Mouse (Mus musculus) layer of hippocampus, adult 9-10 months (tissue): Measurements from ENCODE around the gene Mettl8.

Experiments
- DNase-seq: peaks from one replicate; pipeline ENCODE4 v3.0.0; 2022; ENCODE audit warnings: low spot score

Mettl8 gene

DNA sequence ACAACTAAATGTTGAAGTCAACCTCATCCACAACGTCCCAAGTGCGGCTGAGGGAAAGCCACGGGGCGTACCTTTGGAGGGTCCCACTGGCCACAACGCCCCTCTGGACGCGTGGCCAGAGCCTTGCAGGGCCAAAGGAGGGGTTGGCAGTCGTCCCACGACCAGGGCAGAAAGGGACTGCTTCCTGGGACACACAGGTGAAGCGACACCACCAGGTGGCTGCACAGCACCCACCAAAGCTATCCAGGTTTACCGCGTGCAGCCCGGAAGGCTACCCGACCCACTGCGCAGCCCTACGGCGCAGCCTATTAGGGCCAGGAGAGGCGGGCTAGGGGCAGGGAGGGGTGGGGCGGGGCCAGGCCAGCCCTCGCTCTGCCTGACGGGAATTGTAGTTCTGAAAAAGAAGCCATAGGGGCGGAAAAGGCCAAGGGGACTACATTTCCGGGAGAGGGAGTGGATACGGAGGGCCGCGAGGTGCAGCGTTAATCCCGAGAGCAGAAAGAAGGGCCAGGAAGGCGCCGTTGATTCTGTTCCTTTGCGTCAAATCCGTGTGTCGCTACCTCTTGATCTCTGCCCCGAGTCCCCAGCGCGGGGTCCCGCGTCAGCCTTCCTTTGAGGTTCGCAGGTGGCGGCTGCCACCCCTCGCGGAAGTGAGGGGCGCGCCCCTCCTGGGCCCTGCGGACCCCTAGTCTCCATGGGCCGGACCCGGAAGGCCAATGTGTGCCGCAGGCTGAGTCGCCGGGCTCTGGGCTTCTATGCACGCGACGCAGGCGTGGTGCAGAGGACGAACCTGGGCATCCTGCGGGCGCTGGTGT lies at the start of gene Mettl8, which contains the start of gene Dcaf17:
Gene Mettl8, minus strand, starts transcription at position 284 of the 815 bp plus-strand sequence.
Gene Dcaf17, plus strand, starts transcription at position 29 of the 815 bp plus-strand sequence.
- peak; percentile 51 for DNase-seq

DNA sequence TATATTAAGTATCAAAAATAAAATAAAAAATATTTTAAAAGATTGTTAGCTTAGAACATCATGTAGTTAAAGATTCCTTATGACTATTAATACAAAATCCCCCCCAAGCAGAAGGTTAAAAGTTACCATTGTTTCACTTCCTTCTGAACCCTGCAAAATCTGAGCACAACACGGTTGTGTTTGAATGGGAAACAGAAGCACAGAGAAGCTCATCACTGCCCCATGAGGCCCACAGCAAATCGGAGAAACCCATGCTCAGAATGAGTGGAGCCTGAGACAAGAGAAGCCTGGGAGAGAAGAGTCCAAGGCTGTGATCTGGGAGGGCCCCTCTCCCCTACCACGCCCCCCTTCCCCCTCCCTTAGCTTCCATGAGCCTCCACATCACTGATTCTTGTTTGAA lies 49.3 kb upstream of the Mettl8 start:
- no peak for DNase-seq

DNA sequence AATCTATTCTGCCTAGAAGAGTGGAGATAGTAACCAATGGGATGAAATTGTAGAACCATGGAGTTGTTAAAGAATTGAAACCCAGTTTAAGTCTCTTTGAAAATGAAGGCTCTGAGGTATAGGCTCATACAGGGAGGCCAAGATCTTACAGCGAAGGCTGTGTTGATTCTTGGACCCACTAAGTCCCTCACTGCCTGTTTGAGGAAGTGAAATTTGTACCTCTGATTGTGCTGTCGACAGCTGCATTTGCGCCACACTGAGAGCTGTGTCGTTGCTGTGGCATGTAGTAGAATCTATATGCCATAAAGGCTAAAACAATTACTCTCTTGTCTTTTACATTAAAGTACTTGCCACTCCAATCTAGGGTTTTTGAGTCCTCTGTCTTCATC lies 47.9 kb upstream of the Mettl8 start:
- DNase-seq: no peak

DNA sequence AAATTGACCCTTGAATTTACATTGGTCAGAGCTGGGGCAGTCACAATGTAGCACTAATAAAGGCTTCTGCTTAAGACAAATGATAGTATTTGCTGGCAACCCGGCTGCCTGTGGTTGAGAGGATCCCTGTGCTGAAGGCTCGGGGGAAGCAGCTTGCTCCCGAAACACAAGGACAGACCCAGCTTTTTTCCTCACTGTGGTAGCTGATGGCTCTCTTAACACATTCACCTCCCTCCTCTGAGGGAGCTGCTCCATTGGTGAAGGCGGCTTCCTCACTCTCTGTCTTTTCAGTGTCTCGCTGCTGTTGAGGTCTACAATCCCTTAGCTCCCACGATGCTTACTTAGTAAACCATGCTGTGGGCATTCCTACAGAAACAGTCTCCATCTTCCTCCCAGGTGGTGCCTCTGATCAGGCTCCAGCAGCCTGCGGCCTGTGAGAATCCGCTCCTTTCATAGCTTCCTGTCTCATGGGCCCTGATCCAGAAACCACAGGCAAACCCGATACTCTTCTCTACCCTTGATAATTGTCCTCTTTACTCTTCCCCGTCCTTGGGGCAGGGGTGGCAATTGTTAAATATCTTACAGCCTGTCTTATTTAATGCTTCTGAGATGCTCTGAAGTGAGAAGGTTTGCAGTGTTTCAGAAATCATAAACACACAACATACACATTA lies 47.4 kb upstream of the Mettl8 start:
- DNase-seq: no peak

DNA sequence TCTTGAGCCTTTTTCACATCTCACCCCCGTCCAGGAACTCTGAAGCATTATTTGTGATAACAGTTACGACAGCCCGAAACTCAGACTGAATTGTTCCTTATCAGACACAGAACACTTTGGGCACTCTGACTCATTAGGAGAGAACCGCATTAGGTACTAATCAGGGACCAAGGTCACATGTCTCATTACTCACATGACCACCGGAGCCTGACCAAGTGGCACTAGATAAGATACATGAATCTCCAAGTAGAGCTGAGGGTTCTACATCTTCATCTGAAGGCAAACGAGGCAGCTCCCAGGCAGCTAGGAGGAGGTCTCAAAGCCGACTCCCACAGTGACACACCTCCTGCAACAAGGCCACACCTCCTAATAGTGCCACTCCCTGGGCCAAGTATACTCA lies 40.8 kb upstream of the Mettl8 start:
- DNase-seq: no peak

DNA sequence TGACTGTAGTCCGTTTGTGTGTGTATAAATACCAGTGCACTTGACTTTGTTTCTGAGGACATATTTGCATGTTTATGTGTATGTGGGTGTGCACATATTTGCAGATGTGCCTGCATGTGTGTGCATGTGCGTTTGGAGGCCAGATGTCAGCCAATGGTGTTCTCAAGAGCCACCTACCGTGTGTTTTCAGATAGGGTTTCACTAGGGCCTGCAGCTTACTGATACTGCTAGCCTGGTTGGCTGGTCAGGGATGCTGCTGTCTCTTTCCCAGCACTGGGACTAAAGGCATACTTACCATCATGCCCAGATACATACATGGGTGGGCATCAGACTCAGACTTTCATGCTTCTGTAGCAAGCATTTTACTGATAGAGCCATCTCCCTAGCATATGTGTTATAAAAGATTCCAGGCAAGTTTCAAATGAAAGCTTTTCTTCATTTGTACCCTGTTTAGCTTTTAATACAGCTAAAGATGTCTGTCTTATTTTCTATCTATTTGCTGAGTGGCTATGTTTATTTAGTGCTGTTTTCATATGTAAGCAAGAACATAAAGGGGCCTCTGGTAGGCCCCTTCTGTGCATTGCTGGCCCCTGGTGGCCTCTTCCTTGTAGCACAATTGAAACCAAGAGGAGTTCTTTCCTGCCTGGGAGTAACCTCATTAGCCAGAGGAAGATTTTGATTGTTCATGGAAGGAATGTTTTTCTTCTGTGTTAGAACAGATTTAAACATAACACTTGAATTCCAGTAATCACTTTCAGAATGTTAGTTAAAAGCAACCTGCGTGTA lies 35.5 kb upstream of the Mettl8 start:
- no peak for DNase-seq

DNA sequence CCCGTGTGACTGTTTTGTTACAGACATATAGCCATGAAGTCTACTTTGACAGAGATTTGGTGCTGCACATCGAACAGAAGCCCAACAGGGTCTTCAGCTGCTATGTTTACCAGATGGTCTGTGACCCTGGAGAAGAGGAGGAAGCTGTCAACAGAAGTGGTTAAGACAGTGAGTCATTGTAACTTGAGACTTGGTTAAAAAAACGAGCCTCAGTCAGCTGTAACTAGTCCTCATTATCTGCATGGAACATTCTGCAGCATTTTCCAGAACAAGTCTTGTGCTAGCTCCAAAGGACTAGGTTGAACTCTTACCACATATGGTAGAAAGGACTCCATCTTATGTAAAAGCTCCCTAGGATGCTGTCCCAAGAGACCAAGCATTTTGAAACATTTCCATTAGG lies 34.4 kb upstream of the Mettl8 start:
- no peak for DNase-seq

DNA sequence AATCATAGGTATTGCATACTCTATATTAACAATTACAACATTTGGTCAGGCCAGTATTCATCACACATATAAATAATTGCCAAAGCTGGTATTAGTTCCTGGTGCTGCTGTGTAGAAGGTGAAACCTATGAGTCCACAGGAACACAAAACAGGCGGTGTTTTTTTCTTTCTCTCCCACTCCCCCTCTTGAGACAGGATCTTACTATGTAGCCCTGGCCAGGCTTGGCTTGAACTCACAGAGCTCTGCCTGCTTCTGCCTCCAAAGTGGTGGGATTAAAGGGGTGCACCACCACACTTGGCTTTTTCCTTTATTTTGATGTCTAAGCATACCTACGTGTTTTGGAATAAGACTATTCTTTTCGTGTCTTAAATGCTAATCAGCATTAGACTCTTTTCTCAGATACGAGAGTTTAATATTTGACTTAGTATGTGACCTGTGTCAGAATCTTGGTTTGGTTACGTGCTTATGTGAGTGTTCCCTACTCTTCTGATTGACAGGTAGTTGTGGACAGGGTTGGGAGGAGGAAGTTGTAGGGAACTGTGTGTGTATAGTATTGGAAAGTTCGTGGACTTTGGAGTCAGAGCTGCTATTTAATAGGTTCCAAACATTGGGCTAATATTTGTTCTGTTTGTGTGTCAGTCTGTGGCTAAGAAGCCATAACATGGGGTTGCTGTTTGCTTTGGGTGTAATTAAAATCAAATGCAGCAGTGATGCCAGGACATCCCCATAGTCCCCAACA lies 28.2 kb upstream of the Mettl8 start:
- no peak for DNase-seq

DNA sequence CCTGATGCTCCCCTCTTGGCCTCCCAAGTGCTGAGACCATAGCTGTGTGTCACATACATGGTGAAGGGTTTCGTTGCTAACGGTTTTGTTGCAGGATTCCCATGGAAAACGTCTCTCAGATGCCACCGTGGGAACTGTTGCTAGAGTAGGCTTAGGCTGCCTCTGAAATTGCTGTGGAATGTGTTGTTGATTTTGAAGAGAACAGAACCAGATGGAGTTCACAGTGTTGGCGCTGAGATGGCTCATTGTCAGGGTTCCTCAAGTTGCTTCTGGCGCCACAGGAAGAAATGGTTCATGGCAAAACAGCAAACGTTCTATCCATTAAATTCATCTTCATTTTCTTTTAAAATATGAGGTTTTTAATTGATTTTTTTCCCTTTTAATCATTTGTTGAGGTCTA lies 27.0 kb upstream of the Mettl8 start:
- DNase-seq: peak; percentile 48

DNA sequence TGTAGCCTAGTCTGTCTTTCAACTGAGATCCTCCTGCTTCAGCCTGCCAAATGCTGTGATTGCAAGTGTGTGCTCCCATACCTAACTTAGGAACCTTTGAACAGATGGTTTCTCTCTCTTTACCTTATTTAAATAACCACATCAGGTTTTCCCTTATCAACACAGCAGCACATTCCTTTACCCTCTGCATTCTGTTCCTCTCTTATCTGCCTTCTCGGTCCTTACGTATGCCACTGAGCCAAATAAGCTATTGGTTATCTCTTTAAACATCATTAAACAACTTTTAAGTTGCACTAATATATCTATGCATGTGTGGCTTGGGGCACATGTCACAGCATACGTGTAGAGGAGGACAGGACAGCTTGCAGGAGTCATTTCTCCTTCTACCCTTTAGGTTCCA lies 18.4 kb upstream of the Mettl8 start:
- no peak for DNase-seq

DNA sequence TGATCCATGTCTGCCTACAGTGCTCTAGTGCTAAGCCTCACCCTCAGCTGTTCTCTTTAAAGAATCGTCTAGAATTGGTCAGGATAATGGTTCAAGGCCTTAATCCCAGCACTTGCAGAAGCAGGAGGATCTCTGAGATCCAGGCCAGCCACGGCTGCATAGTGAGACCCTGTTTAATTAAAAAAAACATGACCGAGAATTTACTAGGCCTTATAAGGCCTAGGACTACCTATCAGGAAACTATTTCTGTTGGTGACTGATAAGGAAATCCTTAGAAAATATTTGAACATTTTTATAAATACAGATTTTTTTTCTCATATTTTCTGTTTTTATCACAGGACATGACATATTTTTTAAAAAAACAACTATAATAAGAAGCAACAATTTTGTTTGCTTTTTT lies 17.9 kb upstream of the Mettl8 start:
- no peak for DNase-seq

DNA sequence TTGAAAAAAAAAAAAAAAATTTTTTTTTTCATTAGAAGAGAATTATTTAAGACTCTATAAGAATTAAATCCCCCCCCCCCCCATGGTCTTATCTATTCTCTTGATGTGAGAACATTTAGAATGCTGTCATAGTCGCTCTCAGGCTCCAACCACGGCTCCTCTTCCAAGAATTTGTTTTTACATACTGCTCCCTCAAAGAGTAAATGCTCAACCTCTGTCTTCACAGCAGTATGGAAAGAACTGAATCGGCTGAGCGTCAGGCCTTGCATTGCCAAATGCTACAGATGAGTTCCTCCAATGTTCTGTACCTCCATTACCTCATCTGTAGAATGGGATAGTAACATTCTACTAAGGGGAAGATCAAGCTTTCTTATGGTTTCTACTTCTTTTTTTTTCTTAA lies 16.2 kb upstream of the Mettl8 start:
- DNase-seq: no peak

DNA sequence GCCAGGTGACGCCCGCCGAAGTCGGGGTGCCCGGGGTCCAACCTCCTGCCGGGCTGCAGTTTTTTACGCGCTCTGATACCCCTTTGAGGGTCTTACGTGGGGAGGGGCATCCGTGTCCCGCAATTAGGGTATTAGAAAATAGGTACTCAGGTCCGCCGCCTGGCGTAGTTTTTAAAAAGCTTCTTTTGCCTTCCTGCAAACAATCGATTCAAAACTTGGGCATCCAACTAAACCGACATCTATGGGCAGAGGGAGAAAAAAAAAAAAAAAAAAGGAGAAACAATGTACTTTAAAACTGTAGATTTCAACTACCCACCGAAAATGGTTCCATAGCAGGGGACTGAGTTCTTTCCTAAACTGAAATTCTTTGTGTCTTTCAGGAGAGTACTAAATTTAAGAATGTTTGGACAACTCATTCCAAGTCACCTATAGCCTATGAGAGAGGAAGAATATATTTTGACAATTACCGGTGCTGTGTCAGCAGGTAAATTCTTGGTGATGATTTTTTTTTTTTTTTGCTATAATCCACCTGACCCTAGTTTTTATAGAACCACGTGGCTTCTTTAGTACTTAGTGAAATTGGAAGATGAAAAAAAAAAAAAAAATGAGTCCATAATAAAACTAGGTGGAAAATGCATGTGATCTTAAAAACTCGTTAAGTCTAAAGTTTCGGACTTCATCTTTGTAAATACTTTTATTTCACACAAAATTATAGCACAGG lies 892 bp upstream of the Mettl8 start:
- no peak for DNase-seq

DNA sequence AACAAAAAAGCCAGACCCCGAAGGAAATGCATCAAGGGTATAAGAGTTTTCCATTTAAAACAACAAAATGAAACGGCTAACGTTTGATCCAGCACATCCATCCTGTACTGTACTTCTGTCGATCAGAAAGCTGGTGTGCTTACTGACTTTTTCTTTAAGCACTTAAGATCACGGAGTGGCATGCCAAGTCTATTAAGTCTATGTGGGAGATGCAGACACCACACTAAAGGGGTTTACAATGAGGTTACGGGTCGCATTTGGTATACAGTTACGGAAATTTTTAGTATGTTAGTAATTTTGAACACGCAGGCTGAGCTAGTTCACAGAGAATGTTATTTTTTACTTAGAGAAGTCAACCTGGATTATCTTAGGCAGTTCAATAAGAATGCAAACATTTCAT lies 667 bp downstream of the Mettl8 start:
- DNase-seq: no peak

DNA sequence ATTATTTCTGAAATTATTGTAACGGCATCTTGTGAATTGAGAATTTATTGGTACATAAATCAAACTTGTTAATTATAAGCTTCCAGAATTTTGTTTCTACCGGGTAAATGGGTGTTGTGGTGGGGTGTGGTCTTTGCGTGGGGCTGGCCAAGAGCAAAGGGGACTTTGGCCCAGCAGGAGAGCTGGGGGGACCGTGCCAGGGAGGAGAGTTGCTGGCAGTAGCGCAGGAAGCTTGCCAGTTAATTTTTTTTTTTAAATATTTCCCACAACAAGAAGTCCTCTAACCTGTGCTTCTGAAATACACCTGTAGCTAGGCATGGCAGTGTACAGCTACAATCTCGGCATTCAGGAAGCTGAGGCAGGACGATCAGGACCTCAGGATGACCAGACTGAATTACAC lies 4.9 kb downstream of the Mettl8 start:
- DNase-seq: no peak

DNA sequence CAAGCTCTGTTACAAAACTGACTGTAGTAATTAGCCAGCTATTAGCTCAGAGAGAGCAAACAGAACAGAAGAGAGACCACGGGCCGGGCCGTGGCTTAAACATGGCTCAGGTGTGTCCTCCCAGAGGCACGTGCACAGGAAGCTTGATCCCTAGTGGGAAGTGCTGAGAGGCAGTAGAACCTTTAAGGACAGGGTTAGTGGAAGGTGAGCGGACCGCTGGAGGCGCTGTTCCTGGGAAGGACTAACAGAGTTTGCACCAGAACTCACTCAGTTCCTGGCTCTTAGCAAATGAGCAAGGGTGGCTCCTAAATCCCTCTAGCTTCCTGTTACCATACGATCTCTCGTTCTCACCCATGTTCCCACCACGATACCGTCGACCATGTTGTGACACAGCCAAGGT lies 6.5 kb downstream of the Mettl8 start:
- DNase-seq: no peak

DNA sequence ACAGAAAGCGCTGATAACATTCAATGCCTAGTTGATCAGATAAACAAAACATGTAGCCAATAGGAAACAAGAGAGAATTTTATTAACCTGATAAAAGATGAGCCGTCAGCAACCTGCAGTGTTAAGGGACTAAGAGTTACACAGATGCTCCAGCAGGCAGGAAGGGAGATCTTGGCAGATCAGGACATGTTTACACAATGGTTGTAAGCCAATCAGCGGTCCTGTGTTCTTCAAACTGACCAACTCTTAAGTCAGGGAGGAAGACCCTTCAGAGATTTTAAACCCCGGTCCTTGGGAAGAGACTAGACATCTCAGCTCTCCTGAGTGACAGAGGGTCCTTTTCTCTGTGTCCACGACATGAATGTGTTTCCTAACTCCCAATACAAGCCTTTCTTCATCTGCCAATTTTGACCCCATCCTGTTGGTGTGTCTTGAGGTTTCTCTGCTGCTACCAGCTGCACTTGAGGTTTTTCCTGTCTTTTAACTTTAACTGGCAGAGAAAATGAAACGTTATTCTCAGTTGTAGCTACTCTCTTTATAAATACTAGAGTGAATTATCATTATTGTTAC lies 8.5 kb downstream of the Mettl8 start:
- no peak for DNase-seq

DNA sequence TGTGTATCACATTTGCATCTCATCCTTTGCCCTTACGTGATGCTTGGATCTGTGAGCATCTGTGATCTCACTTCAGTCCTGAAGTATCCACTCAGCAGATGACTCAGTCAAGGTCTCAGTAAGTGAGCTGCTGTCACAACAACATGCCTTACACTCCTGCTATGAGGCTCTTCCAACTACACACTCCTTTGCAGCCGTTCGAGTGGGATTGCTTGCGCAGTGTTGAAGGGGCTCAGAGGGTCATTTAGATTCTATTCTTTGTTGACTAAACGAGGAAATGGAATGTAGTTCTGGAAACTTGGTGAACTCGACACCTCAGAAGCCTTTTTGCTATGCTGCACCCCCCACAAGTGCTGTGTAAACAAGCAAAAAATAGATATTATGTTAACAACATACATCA lies 9.2 kb downstream of the Mettl8 start:
- no peak for DNase-seq

DNA sequence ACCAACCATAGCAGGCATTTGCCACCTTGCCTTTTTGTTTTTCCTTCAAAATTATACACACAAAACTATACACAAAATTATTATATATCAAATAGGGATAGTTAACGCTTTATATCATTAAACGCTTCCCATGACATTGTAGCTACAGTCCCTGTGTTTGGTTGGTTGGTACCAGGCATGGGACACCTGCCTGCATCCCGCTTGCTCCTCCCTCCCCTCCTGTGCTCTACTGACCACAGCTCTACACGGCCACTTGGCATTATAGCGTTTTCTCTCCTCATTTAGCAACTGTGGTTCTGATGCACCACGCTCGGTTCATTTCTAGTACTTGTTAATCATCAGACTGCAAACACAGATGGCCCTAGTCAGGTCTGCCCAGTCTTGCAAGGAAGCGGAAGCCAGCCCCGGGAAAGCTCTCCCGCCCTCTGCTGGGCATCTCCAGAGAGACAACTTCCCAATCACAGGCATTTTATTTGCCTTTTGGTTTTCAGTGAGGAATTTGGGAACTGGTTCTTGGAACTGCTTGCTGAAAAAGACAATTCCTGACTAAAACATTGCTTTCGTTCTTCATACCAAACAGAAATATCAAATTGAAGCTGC lies 15.8 kb downstream of the Mettl8 start:
- DNase-seq: peak; percentile 84

DNA sequence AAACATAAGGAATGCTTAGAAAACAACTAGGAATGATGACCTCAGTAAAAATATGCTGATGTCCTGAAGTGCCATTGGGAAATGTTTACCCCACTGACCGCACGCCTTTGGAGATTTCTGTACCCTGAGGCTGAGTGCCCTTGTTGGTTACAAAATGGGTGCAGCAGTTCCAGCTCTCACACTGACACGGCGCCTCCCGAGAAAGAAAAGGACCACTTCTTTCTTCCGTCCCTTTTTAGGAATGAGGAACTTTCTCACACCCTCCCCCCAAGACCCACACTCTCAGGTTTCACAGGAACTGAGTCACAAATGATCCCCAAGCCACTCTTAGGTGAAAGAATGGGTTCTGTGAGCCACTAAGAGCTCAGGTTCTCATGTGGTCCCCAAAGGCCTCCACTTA lies 17.9 kb downstream of the Mettl8 start:
- DNase-seq: no peak

DNA sequence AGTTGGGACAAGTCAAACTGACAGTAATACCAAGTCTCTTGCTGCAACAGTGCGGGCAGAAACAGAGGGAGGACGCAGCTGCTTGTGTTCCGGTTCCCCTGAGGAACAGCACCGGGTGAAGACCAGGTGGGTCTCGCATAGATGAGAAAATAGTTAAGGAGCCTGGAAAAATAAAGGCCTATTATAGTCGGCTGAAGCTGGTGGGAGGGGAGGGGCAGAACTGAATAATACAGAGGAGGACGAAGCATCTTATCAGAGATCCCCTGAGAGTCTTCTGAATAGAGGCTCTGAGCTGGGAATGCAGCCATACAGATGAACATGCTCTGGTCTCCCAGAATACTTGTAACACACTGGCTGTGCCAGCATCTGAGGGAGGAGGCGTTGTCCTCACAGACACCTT lies 21.4 kb downstream of the Mettl8 start:
- no peak for DNase-seq
